Mouse (Mus musculus): ENCODE data around the gene Gm10334. TPM values are rescaled to one million over a fixed set of nuclear protein-coding genes. Genes with fewer than 3 reads are reported as not detected.

The Gm10334 gene
- polyA plus RNA-seq (2014; fragmentation: Illumina TruSeq; extraction: RNeasy Lipid Tissue Mini Kit (QIAGEN cat#74804); ENCODE audit: low read depth, low replicate concordance), result not detected

GRCm38 (mm10) chr6:41446045-41446444 lies at the start of gene Gm10334:
TSS of gene Gm10334 (minus strand) at chr6:41446145.

DNA sequence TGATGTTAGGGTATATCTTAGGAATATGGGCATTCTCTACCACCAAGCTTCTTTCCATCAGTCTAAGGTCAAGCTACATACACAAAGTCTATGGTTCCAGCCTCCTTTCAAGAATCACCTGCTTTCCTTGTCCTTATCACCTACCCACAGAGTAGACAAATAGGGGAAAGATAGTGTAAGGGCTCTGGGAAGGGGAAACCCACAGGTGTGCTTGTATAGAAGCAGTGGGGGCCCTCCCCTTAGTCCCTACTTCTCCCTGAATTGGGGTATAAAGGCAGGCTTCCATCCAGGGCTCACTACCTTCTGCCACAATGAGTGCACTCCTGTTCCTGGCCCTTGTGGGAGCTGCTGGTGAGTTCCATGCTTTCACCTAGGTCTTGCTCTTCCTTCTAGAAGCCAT lies 12.7 kb upstream of the Gm10334 start, which contains the start of gene Prss1:
Prss1 (plus strand) TSS at position 301 of the 400 bp plus-strand sequence.

Other genes starting within 250 kb of the Gm10334 start
- gene Try4, start 143.9 kb downstream of the Gm10334 start, polyA plus RNA-seq (2014; fragmentation: Illumina TruSeq; extraction: RNeasy Lipid Tissue Mini Kit (QIAGEN cat#74804); ENCODE audit: low read depth, low replicate concordance), result not detected
- not detected for gene Try5, start 129.3 kb downstream of the Gm10334 start, polyA plus RNA-seq (2014; fragmentation: Illumina TruSeq; extraction: RNeasy Lipid Tissue Mini Kit (QIAGEN cat#74804); ENCODE audit: low read depth, low replicate concordance)
- not detected for gene Try10, start 92.0 kb downstream of the Gm10334 start, polyA plus RNA-seq (2014; fragmentation: Illumina TruSeq; extraction: RNeasy Lipid Tissue Mini Kit (QIAGEN cat#74804); ENCODE audit: low read depth, low replicate concordance)
- not detected for gene Prss3, start 68.5 kb downstream of the Gm10334 start, polyA plus RNA-seq (2014; fragmentation: Illumina TruSeq; extraction: RNeasy Lipid Tissue Mini Kit (QIAGEN cat#74804); ENCODE audit: low read depth, low replicate concordance)
- gene Gm5771, start 53.8 kb downstream of the Gm10334 start, polyA plus RNA-seq (2014; fragmentation: Illumina TruSeq; extraction: RNeasy Lipid Tissue Mini Kit (QIAGEN cat#74804); ENCODE audit: low read depth, low replicate concordance), result not detected
- gene Prss1, start 12.8 kb upstream of the Gm10334 start, polyA plus RNA-seq (2014; fragmentation: Illumina TruSeq; extraction: RNeasy Lipid Tissue Mini Kit (QIAGEN cat#74804); ENCODE audit: low read depth, low replicate concordance), result not detected
- gene Prss2, start 75.6 kb upstream of the Gm10334 start, polyA plus RNA-seq (2014; fragmentation: Illumina TruSeq; extraction: RNeasy Lipid Tissue Mini Kit (QIAGEN cat#74804); ENCODE audit: low read depth, low replicate concordance), result not detected
- gene Ephb6, start 159.3 kb upstream of the Gm10334 start, polyA plus RNA-seq (2014; fragmentation: Illumina TruSeq; extraction: RNeasy Lipid Tissue Mini Kit (QIAGEN cat#74804); ENCODE audit: low read depth, low replicate concordance), result not detected
- not detected for gene Trpv6, start 190.3 kb upstream of the Gm10334 start, polyA plus RNA-seq (2014; fragmentation: Illumina TruSeq; extraction: RNeasy Lipid Tissue Mini Kit (QIAGEN cat#74804); ENCODE audit: low read depth, low replicate concordance)
- gene Trpv5, start 234.6 kb upstream of the Gm10334 start, polyA plus RNA-seq (2014; fragmentation: Illumina TruSeq; extraction: RNeasy Lipid Tissue Mini Kit (QIAGEN cat#74804); ENCODE audit: low read depth, low replicate concordance), result not detected
- not detected for gene Llcfc1, start 238.3 kb upstream of the Gm10334 start, polyA plus RNA-seq (2014; fragmentation: Illumina TruSeq; extraction: RNeasy Lipid Tissue Mini Kit (QIAGEN cat#74804); ENCODE audit: low read depth, low replicate concordance)